Mouse (Mus musculus) hindbrain, embryonic 15.5 days (tissue): ENCODE results near the gene Neb. TPM values are rescaled to one million over a fixed set of nuclear protein-coding genes. Genes with fewer than 3 reads are reported as not detected.
"Not testable (repeated sequence)": the region's sequence is repeated elsewhere in the genome, so short reads cannot be mapped to it uniquely, and the experiment has no call there.

Source experiments
- ATAC-seq: fragments of 200-750 bp; cut with Nextera tagmentation; 2 replicates; pipeline ENCODE4 v1.8.0; 2017; ENCODE audit warnings: low read depth, moderate number of reproducible peaks, moderate TSS enrichment; ENCODE audit not compliant: low FRiP score
- H3K27ac ChIP-seq: fragments of 300-500 bp; sonication (generic); replicated peaks from 2 replicates; pipeline ENCODE4 v1.5.1; 2015; ENCODE audit warnings: mild to moderate bottlenecking, inconsistent platforms
- H3K27me3 ChIP-seq: fragments of 300-500 bp; sonication (generic); 2 replicates; pipeline ENCODE4 v1.6.1; 2015; ENCODE audit warnings: control low read depth, inconsistent platforms
- H3K36me3 ChIP-seq: fragments of 300-500 bp; sonication (generic); 2 replicates; pipeline ENCODE4 v1.6.1; 2015; ENCODE audit warnings: control low read depth, inconsistent platforms
- H3K4me1 ChIP-seq: fragments of 300-500 bp; sonication (generic); replicated peaks from 2 replicates; pipeline ENCODE4 v1.6.1; 2015; ENCODE audit warnings: control low read depth, inconsistent platforms
- H3K4me2 ChIP-seq: fragments of 300-500 bp; sonication (generic); 2 replicates; pipeline ENCODE4 v1.6.1; 2015; ENCODE audit warnings: moderate library complexity, mild to moderate bottlenecking, inconsistent platforms
- H3K4me3 ChIP-seq: fragments of 300-500 bp; sonication (generic); 2 replicates; pipeline ENCODE4 v1.5.1; 2015; ENCODE audit warnings: mild to moderate bottlenecking, inconsistent platforms
- H3K9ac ChIP-seq: fragments of 300-500 bp; sonication (generic); 2 replicates; pipeline ENCODE4 v1.6.1; 2015; ENCODE audit warnings: inconsistent platforms
- H3K9me3 ChIP-seq: fragments of 300-500 bp; sonication (generic); 2 replicates; pipeline ENCODE4 v1.6.1; 2016; ENCODE audit warnings: control low read depth, inconsistent platforms
- WGBS: fragments of 180-500 bp; shearing (Covaris S2); methylation state at CpG from one replicate; pipeline ENCODE4 v1.1.7; 2015; 5-methylcytosine and 5-hydroxymethylcytosine counted together
- microRNA-seq: library from miRNA; unstranded; fragments of <30 nt; microRNA quantifications from one replicate; pipeline ENCODE4, GENCODE M21; 2016
- polyA plus RNA-seq: library from polyadenylated mRNA; unstranded; fragments of >200 nt; fragmentation: Nextera tagmentation; extraction: Ambion mirVana; gene quantifications from 2 replicates; pipeline ENCODE4 v1.2.1, GENCODE M21; 2015

Gene Neb
- polyA plus RNA-seq, 1 experiment from 2014 or later: 0.36 TPM

DNA sequence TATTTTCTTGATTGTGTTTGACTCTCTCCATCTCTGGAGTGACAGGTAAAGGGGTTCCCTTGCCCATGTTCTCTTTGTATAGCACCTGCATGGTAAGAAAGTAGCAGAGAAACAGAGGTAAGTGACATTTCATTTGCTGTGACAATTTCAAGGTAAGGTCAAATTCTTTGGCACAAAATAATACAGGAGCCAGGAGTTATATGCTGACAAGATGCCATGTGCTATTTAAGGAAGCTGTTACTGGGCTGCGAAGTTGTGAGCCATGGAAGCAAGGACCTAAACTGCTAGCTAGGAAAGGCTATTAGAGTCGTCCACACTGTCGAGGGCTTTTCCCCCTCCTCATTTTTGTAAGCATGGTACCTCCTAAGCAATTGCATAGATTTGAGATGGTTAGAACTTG, 225.2 kb downstream of the Neb start:
- 88% methylated on average over 3 of the region's 3 CpGs for WGBS
- Histone ChIP-seq H3K4me1 (no peaks in the 10 kb centered on the region), H3K4me3 (no peak overlapping the region), H3K27me3 (no peaks in the 10 kb centered on the region), H3K4me2 (no peak overlapping the region), H3K9me3 (no peaks in the 10 kb centered on the region), H3K9ac (no peak overlapping the region), H3K36me3 (no peaks in the 10 kb centered on the region), H3K27ac (no peak overlapping the region)
- ATAC-seq: no peak

DNA sequence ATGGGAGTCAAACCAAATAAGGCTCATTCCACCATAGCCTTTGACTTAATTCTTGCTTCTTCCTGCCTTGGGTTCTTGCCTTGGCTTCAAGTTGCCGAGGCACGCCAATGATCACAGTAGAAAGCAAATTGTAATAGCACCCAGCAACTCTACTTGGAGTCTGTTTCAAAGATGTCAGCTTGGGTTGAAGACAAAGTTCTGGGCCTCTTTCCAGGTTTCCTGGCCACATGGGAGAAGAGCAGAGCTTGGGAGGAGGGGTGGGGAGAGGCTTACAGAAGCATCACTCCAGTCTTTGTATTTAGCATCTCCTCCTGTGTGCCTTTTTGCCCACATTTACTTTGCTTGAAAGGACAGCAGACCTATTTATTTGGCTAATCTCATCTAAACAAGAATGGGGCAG, 244.9 kb downstream of the Neb start:
- no peak overlapping the region for H3K9ac ChIP-seq
- H3K4me2 ChIP-seq: no peak overlapping the region
- H3K4me1 ChIP-seq: no peaks in the 10 kb centered on the region
- WGBS: 96% methylated on average over 2 of the region's 2 CpGs
- no peaks in the 10 kb centered on the region for H3K9me3 ChIP-seq
- peaks cover 10% of the 10 kb centered on the region for H3K36me3 ChIP-seq
- H3K27me3 ChIP-seq: no peaks in the 10 kb centered on the region
- H3K27ac ChIP-seq: no peak overlapping the region
- ATAC-seq: no peak
- no peak overlapping the region for H3K4me3 ChIP-seq

DNA sequence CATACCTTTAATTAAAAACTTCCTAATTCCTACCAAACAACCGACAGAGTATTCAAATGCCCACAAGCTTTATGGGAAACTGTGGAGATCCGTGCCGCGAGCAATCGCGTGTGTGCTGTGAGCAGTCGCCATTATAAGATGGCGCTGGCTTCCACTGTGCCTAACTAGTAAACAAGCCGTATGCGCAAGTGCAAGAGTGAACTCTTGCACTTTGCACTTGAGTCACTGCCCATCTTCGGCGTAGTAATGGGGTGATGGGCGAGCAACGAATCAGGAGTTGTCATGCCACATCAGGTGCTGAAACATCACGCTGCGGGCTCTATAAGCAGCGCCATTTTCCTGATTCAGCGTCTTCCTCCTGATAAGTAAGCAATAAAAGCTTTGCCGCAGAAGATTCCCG, 246.9 kb downstream of the Neb start:
- 98% methylated on average over 20 of the region's 20 CpGs for WGBS
- H3K9me3 ChIP-seq, H3K27me3 ChIP-seq, H3K27ac ChIP-seq, H3K4me2 ChIP-seq, H3K9ac ChIP-seq, ATAC-seq, H3K4me1 ChIP-seq, H3K4me3 ChIP-seq: not testable (repeated sequence)
- peaks cover 19% of the 10 kb centered on the region for H3K36me3 ChIP-seq

DNA sequence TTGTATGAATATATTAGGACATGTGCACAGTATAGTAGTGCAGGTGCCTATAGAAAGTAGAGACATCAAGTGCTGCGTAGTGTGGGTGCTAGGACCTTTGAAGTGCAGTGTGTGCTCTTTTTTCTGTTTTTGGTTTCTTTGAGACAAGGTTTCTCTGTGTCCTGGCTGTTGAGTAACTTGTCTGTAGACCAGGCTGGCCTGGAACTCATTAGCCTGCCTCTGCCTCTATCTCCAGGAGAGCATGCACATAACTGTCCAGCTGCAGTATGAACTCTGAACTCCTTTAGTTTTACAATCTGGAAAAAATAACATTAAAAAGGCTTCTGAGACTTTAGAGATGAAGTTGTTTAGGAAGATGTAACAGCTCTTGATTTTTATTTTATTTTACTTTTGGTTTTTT, 264.2 kb downstream of the Neb start:
- Histone ChIP-seq H3K9ac (no peak overlapping the region), H3K9me3 (no peaks in the 10 kb centered on the region), H3K27me3 (no peaks in the 10 kb centered on the region), H3K4me2 (no peak overlapping the region), H3K36me3 (peaks cover 53% of the 10 kb centered on the region), H3K4me1 (no peaks in the 10 kb centered on the region), H3K4me3 (no peak overlapping the region), H3K27ac (no peak overlapping the region)
- WGBS: 91% methylated on average over 1 of the region's 1 CpGs
- ATAC-seq: no peak

Small RNAs within 50 kb of the gene (microRNA-seq; reads per million reads assigned to microRNA genes)
- gene Gm22095: not detected

Other genes with a start within 250 kb of the Neb start
- 38.3 and 39.1 TPM in 2 replicates for gene Arl5a, start 46.4 kb upstream of the Neb start, polyA plus RNA-seq